Mouse (Mus musculus) liver, adult 2 months (tissue): ENCODE data around the gene Nfasc.

Experiments used
- CTCF ChIP-seq: fragments of 200-500 bp; IDR thresholded peaks from 2 replicates; pipeline ENCODE4 v1.5.1; 2011; ENCODE audit warnings: low read depth, low read length, control low read depth
- POLR2A ChIP-seq: fragments of 200-500 bp; IDR thresholded peaks from 2 replicates; pipeline ENCODE4 v1.6.1; 2011; ENCODE audit warnings: low read length, control low read depth; ENCODE audit not compliant: insufficient read depth; ENCODE audit errors: extremely low read depth

- TF ChIP-seq CTCF (no peak), POLR2A (no peak)
These were observed 4.0 kb upstream of the Nfasc start for GRCm38 (mm10) chr1:132745636-132746035.
